Mouse (Mus musculus) embryonic fibroblast, embryonic 13.5 days (primary cell): ENCODE measurements around the gene Usp50. TPM values are rescaled to one million over a fixed set of nuclear protein-coding genes. Genes with fewer than 3 reads are reported as not detected.

ENCODE experiments used
- H3K27ac ChIP-seq: 2 replicates; pipeline ENCODE4 v1.5.1; 2012; ENCODE audit warnings: low read length, control low read depth, inconsistent platforms; ENCODE audit not compliant: insufficient read depth
- H3K4me1 ChIP-seq: 2 replicates; pipeline ENCODE4 v1.6.1; 2011; ENCODE audit warnings: low read length; ENCODE audit not compliant: control insufficient read depth, insufficient read depth
- H3K4me3 ChIP-seq: 2 replicates; pipeline ENCODE4 v1.5.1; 2011; ENCODE audit warnings: mild to moderate bottlenecking, control low read depth, low read length; ENCODE audit not compliant: insufficient read depth
- CTCF ChIP-seq: IDR thresholded peaks from 2 replicates; pipeline ENCODE4 v1.5.1; 2011; ENCODE audit warnings: mild to moderate bottlenecking, control low read depth, low read length, moderate library complexity, borderline replicate concordance; ENCODE audit not compliant: insufficient read depth
- POLR2A ChIP-seq: IDR thresholded peaks from 2 replicates; pipeline ENCODE4 v1.6.1; 2011; ENCODE audit warnings: low read depth, mild to moderate bottlenecking, control low read depth, low read length, moderate library complexity
- polyA plus RNA-seq: library from polyadenylated mRNA; stranded (reverse); fragments of >200 nt; gene quantifications from 2 replicates; pipeline ENCODE4 v1.2.4, GENCODE M21; 2011; ENCODE audit warnings: low read depth; ENCODE audit not compliant: missing spikeins, insufficient read length

Usp50 gene
- polyA plus RNA-seq, 1 experiment: 6.0 TPM

GRCm38 (mm10) chr2:126781478-126781877 lies 1.8 kb downstream of the Usp50 start:
- Histone ChIP-seq H3K4me1 (no peaks in the 10 kb centered on the region), H3K27ac (no peak overlapping the region), H3K4me3 (no peak overlapping the region)
- TF ChIP-seq CTCF: no peak
- no peak for TF ChIP-seq POLR2A

GRCm38 (mm10) chr2:126780286-126780685 lies 3.0 kb downstream of the Usp50 start:
- TF ChIP-seq POLR2A (no peak), CTCF (no peak)
- Histone ChIP-seq H3K27ac (no peak overlapping the region), H3K4me3 (no peak overlapping the region), H3K4me1 (no peaks in the 10 kb centered on the region)

- Histone ChIP-seq H3K4me1 (no peaks in the 10 kb centered on the region), H3K4me3 (no peak overlapping the region), H3K27ac (no peak overlapping the region)
- TF ChIP-seq CTCF: no peak
- no peak for TF ChIP-seq POLR2A
These were observed 4.5 kb downstream of the Usp50 start for GRCm38 (mm10) chr2:126778806-126779205.

- no peaks in the 10 kb centered on the region for H3K4me1 ChIP-seq
- no peak overlapping the region for H3K27ac ChIP-seq
- H3K4me3 ChIP-seq: no peak overlapping the region
- TF ChIP-seq CTCF: no peak
- TF ChIP-seq POLR2A: no peak
These were observed 6.9 kb downstream of the Usp50 start for GRCm38 (mm10) chr2:126776416-126776815.

- no peak overlapping the region for H3K4me3 ChIP-seq
- TF ChIP-seq POLR2A: no peak
- TF ChIP-seq CTCF: no peak
- H3K4me1 ChIP-seq: no peaks in the 10 kb centered on the region
- H3K27ac ChIP-seq: no peak overlapping the region
These were observed 7.3 kb downstream of the Usp50 start for GRCm38 (mm10) chr2:126775951-126776350.

GRCm38 (mm10) chr2:126772217-126772616 lies 11.1 kb downstream of the Usp50 start:
- Histone ChIP-seq H3K27ac (no peak overlapping the region), H3K4me1 (0 out of 2 replicates have a peak, but pooled peaks cover 2% of the 10 kb centered on the region), H3K4me3 (no peak overlapping the region)
- TF ChIP-seq POLR2A (no peak), CTCF (no peak)

- Histone ChIP-seq H3K27ac (no peak overlapping the region), H3K4me3 (no peak overlapping the region), H3K4me1 (0 out of 2 replicates have a peak, but pooled peaks cover 2% of the 10 kb centered on the region)
- TF ChIP-seq POLR2A (no peak), CTCF (no peak)
These were observed 13.7 kb downstream of the Usp50 start for GRCm38 (mm10) chr2:126769431-126770181.

GRCm38 (mm10) chr2:126768194-126768593 lies 15.1 kb downstream of the Usp50 start:
- no peak overlapping the region for H3K4me3 ChIP-seq
- 0 out of 2 replicates have a peak, but pooled peaks cover 2% of the 10 kb centered on the region for H3K4me1 ChIP-seq
- TF ChIP-seq CTCF (0 out of 2 replicates have a peak, but pooled peaks have one; percentile 12), POLR2A (no peak)
- no peak overlapping the region for H3K27ac ChIP-seq

GRCm38 (mm10) chr2:126767599-126767998 lies 15.7 kb downstream of the Usp50 start:
- TF ChIP-seq POLR2A: no peak
- TF ChIP-seq CTCF: no peak
- Histone ChIP-seq H3K4me1 (0 out of 2 replicates have a peak, but pooled peaks cover 2% of the 10 kb centered on the region), H3K27ac (no peak overlapping the region), H3K4me3 (no peak overlapping the region)

- no peak overlapping the region for H3K4me3 ChIP-seq
- H3K27ac ChIP-seq: no peak overlapping the region
- H3K4me1 ChIP-seq: 0 out of 2 replicates have a peak, but pooled peaks cover 2% of the 10 kb centered on the region
- TF ChIP-seq CTCF (no peak), POLR2A (no peak)
These were observed 17.2 kb downstream of the Usp50 start for GRCm38 (mm10) chr2:126765867-126766582.
